Mouse (Mus musculus) kidney, postnatal 36 days (tissue): ENCODE data around the gene Ppfia1.

Experiments used
- DNase-seq, 2 experiments: peaks; one replicate each; pipeline ENCODE4 v3.0.0; 2021 to 2022; ENCODE audit warnings: mixed read lengths in 2 of 2

The Ppfia1 gene

GRCm38 (mm10) chr7:144480314-144480713 is 73.2 kb downstream of the Ppfia1 start:
- DNase-seq = peak; percentile 30 to 43

GRCm38 (mm10) chr7:144479569-144479968 is 74.0 kb downstream of the Ppfia1 start:
- DNase-seq = no peak

- DNase-seq = peak; percentile 83 to 85
Observed at GRCm38 (mm10) chr7:144475741-144476140, 77.8 kb downstream of the Ppfia1 start.

- peak; percentile 21 to 40 for DNase-seq
Observed at GRCm38 (mm10) chr7:144473486-144473885, 80.0 kb downstream of the Ppfia1 start.

- no peak for DNase-seq
Observed at GRCm38 (mm10) chr7:144471103-144471502, 82.4 kb downstream of the Ppfia1 start.

- DNase-seq = peak; percentile 94 to 96
Observed at GRCm38 (mm10) chr7:144470545-144471059, 82.9 kb downstream of the Ppfia1 start, which contains the start of gene Cttn. Cttn (minus strand) TSS chr7:144471009.

GRCm38 (mm10) chr7:144469908-144470544 is 83.5 kb downstream of the Ppfia1 start:
- DNase-seq = peak in 1 of 2 experiments; percentile 25

- peak; percentile 80 to 82 for DNase-seq
Observed at GRCm38 (mm10) chr7:144469181-144469641, 84.3 kb downstream of the Ppfia1 start.

GRCm38 (mm10) chr7:144468741-144469140 is 84.8 kb downstream of the Ppfia1 start:
- peak in 1 of 2 experiments; percentile 18 for DNase-seq

- no peak for DNase-seq
Observed at GRCm38 (mm10) chr7:144462577-144462976, 91.0 kb downstream of the Ppfia1 start.

- no peak for DNase-seq
Observed at GRCm38 (mm10) chr7:144461246-144461902, 92.2 kb downstream of the Ppfia1 start.

- DNase-seq = no peak
Observed at GRCm38 (mm10) chr7:144458881-144459280, 94.6 kb downstream of the Ppfia1 start.

GRCm38 (mm10) chr7:144450661-144451060 is 102.9 kb downstream of the Ppfia1 start:
- DNase-seq = no peak

- peak; percentile 86 to 89 for DNase-seq
Observed at GRCm38 (mm10) chr7:144449637-144450570, 103.6 kb downstream of the Ppfia1 start.

GRCm38 (mm10) chr7:144448186-144448585 is 105.3 kb downstream of the Ppfia1 start:
- no peak for DNase-seq

GRCm38 (mm10) chr7:144447146-144447545 is 106.4 kb downstream of the Ppfia1 start:
- no peak for DNase-seq

GRCm38 (mm10) chr7:144444788-144445187 is 108.7 kb downstream of the Ppfia1 start:
- no peak for DNase-seq

GRCm38 (mm10) chr7:144441976-144442375 is 111.6 kb downstream of the Ppfia1 start:
- no peak for DNase-seq

GRCm38 (mm10) chr7:144441466-144441865 is 112.1 kb downstream of the Ppfia1 start:
- DNase-seq = no peak

- no peak for DNase-seq
Observed at GRCm38 (mm10) chr7:144438811-144439210, 114.7 kb downstream of the Ppfia1 start.

GRCm38 (mm10) chr7:144432920-144433319 is 120.6 kb downstream of the Ppfia1 start:
- DNase-seq = peak; percentile 48 to 59

- peak in 1 of 2 experiments; percentile 29 for DNase-seq
Observed at GRCm38 (mm10) chr7:144427460-144427859, 126.1 kb downstream of the Ppfia1 start.
